Mouse (Mus musculus): ENCODE data around the gene Proser1.

The Proser1 gene

DNA sequence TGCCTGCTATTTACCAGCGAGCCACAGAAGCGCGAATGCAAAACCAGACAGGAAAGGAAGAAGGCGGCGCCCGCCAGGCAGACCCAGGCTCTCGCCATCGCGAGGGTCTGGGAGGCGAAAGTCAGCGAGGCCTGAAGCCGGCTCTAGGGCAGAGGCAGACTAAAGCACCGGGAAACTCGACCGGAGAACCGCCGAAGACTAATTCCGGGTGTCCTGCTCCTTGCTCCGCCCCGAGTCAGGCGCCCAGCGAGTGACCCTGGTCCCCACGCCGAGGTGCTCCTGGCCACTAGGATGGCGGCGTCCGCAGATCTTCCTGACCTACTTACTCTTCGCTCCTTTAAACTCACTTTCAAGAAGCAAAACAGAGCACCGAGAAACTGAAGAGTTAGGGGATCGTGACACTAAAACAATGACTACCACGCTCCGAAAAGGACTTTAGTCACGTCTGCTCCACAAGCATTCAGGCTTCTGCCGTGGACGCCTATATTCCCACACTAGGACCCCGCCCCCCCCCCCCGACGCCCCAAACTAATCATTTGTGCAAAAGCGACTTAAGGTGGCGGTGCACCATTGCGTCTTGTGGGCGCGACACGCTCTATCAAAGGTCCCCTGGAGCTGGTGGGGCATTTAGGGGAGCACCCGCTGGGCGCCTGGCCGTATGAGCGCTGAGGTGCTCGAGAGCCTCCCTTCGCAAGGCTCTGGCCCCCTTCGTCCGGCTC lies at the start of gene Proser1, which contains the start of gene Nhlrc3:
Gene Proser1, plus strand, starts transcription at position 621 of the 719 bp plus-strand sequence.
Gene Nhlrc3, minus strand, starts transcription at position 287 of the 719 bp plus-strand sequence.
- DNase-seq: peak; percentile 90 to 92

- DNase-seq: no peak
Observed at GRCm38 (mm10) chr3:53413959-53414358, 49.5 kb upstream of the Proser1 start.

GRCm38 (mm10) chr3:53416036-53416506 lies 47.4 kb upstream of the Proser1 start:
- DNase-seq: no peak

- DNase-seq: no peak
Observed at GRCm38 (mm10) chr3:53417701-53418100, 45.8 kb upstream of the Proser1 start.

- DNase-seq: no peak
Observed at GRCm38 (mm10) chr3:53421656-53422055, 41.8 kb upstream of the Proser1 start.

- DNase-seq: no peak
Observed at GRCm38 (mm10) chr3:53422691-53423090, 40.8 kb upstream of the Proser1 start.

DNA sequence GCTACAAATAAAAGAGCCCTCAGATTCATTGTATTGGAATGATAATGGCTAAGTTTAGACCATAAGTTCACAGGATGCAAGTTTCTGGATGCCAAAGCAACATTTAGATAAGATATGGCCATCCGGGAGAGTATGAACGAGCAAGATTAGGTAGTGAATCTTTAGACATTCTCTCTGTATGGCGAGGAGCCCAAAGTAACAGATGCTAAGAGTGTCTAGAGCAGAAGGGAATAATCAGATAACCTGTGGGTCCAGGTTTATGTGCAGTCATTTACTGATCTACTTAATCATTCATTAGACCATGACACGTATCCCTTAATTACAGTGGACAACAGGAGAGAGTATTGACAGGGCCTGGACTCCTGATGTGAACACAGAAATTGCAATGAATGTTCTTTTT lies 39.9 kb upstream of the Proser1 start:
- DNase-seq: no peak

GRCm38 (mm10) chr3:53434610-53435009 lies 28.9 kb upstream of the Proser1 start:
- DNase-seq: no peak

GRCm38 (mm10) chr3:53436550-53436949 lies 26.9 kb upstream of the Proser1 start:
- no peak for DNase-seq

- no peak for DNase-seq
Observed at GRCm38 (mm10) chr3:53445540-53445939, 17.9 kb upstream of the Proser1 start.

- no peak for DNase-seq
Observed at GRCm38 (mm10) chr3:53446801-53447200, 16.7 kb upstream of the Proser1 start.

GRCm38 (mm10) chr3:53448208-53448607 lies 15.3 kb upstream of the Proser1 start:
- no peak for DNase-seq

- DNase-seq: no peak
Observed at GRCm38 (mm10) chr3:53450666-53451065, 12.8 kb upstream of the Proser1 start.

DNA sequence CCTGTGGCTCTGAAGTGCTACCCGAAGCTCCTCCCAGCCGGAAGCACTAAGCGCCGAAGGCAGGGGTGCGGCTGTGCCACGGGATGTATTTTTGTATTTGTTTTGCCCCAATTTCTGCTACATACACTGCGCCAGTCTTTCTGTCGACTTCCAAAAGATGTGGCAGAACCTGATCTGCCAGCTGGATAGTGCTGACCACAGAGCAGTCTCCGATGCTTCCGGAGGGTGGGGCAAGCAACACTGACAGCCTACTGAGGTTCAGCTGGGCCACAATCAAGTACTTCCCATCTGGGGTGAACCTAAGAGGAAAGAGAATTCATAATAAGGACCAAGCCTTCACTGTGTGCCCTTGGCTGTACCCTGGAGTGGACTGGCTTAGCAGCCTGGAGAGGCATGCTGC lies 11.1 kb upstream of the Proser1 start:
- DNase-seq: no peak

DNA sequence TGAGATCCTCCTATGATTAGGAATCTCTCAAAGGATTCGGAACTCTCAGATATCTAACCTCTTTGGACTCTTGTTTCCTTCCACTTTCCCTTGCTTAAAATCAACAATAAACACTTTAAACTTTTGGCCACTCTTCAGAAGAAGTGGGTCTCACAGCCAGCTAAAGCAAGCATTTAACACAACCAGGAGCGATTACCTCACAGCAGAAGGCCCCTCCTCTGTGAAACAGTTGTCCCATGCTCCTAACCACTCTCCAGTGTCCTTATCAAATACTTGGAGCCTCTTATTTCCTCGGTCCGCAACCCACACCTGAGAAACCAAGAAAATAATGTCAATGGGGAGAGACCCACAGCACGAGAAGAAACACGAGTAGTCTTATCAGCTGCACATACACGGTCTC lies 10.1 kb upstream of the Proser1 start:
- DNase-seq: no peak

- no peak for DNase-seq
Observed at GRCm38 (mm10) chr3:53454005-53454404, 9.5 kb upstream of the Proser1 start.

DNA sequence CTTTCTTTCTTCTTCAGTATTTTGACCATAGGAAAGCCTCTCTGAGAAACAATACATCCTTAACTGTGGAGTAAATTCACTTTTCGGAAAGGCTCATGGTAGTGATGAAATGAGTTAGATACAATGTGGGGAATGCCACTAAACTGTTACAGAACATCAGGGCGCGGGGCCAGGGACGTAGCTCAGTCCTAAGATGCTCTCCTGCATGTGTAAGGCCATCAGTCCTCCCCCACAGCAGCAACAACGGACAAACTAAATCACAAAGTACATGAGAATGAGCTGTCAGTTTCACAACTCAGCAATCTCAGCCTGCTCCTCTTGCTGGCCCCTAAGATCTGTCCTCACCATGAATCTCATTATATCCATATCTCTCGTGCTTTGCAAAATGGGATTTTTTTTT lies 8.9 kb upstream of the Proser1 start:
- DNase-seq: no peak

DNA sequence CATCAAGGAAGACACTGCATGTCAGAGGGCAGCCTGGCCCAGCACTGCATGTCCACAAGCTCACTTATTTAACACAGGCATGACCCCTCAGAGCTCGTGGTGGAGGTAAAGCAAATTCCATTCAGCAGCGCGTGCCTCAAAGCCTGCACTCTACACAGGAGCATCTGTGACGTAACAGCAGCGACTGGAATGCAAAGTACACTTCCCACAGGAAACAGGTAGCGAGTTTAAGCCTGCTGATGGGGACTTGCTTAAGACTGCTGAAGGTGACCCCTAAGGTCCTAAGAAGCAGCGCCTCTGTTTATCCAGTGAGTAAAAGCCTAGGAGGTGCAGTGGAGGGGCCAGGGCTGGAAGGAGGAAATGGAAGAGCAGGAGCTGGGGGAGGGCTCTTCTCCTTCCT lies 8.5 kb upstream of the Proser1 start:
- DNase-seq: no peak

- DNase-seq: no peak
Observed at GRCm38 (mm10) chr3:53457750-53458149, 5.7 kb upstream of the Proser1 start.

- DNase-seq: no peak
Observed at GRCm38 (mm10) chr3:53460106-53460505, 3.4 kb upstream of the Proser1 start.

GRCm38 (mm10) chr3:53462701-53463045 lies 793 bp upstream of the Proser1 start:
- no peak for DNase-seq

GRCm38 (mm10) chr3:53463765-53464114 lies 274 bp downstream of the Proser1 start:
- DNase-seq: no peak

DNA sequence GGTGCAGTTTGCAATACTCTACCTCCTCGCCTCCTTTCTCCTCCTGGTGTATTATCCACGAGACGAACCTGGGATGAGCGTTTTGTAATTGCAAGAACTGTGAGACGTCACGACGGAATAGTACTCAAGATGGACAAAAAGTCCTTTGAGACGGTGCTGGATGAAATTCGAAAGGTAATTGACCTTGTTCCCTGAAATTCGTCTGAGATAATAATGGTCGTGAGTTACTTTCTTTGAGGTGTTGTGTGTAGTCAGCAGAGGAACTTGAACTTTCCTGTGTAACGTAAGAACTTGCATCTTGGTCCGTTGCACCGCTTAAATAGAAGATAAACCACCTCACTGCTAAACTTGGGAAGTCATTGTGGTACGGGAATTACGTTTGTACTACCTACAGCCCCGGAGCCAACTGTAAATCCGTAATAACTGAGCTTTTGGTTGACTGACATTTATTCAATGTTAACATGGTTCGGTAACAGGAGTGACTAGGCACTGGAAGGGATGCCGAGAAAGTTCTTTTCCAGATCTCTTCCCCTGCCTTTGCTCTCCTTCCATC lies 756 bp downstream of the Proser1 start:
- DNase-seq: no peak

- DNase-seq: no peak
Observed at GRCm38 (mm10) chr3:53465330-53465729, 1.9 kb downstream of the Proser1 start.

- DNase-seq: no peak
Observed at GRCm38 (mm10) chr3:53466481-53466880, 3.0 kb downstream of the Proser1 start.
